ENCODE assay signal across 9 mouse cellular contexts in genomic region chr1:107589691-107590470, GRCm38 (mm10). TPM values are rescaled to one million over a fixed set of nuclear protein-coding genes. Genes with fewer than 3 reads are reported as not detected.
DNase-seq lines count a peak whose midpoint lies in the region; ATAC-seq and TF ChIP-seq lines count a peak whose summit lies in the region.
"Had no signal": no experiment of that assay in that cellular context is flagged by ENCODE, and none has a peak within 500 bp of the region (broad histone marks: within the 10 kb centered on the region; RNA-seq: fewer than 3 reads in every experiment).

TSS of gene Serpinb8 (plus strand) at chr1:107590006.

- no peak within 1 kb of the TSS for H3K4me3 ChIP-seq in kidney, embryonic 14.5 days (ENCODE audit: low read length)
- H3K4me3 ChIP-seq in cerebellum, adult 2 months (replicated peaks; ENCODE audit: insufficient read depth, low read depth, low read length) = peak within 1 kb of the TSS; percentile 16
- no peak within 1 kb of the TSS for H3K4me3 ChIP-seq in intestine, postnatal 0 days (ENCODE audit: low read depth, low read length)
- no peak within 1 kb of the TSS for H3K4me3 ChIP-seq in thymus, adult 2 months (ENCODE audit: control insufficient read depth, insufficient read depth, low read length)
- H3K4me3 ChIP-seq: limb, embryonic 12.5 days had no signal

- no peaks in the 10 kb centered on the region for H3K27me3 ChIP-seq in kidney, embryonic 14.5 days (ENCODE audit: control insufficient read depth, insufficient read depth, low read length)
- H3K27me3 ChIP-seq in cerebellum, adult 2 months (ENCODE audit: control insufficient read depth, insufficient read depth, low read length) = no peaks in the 10 kb centered on the region
- H3K27me3 ChIP-seq in intestine, postnatal 0 days (replicated peaks; ENCODE audit: control insufficient read depth, insufficient read depth, low read length) = no peaks in the 10 kb centered on the region
- H3K27me3 ChIP-seq in thymus, adult 2 months (ENCODE audit: control insufficient read depth, insufficient read depth, low read length) = no peaks in the 10 kb centered on the region
- H3K27me3 ChIP-seq: limb, embryonic 12.5 days had no signal

- peak; percentile 66 for DNase-seq in kidney, adult 11 months
- peak; percentile 96 to 98 for DNase-seq in cerebellum, adult 2 months
- peak; percentile 12 to 15 for DNase-seq in gastrocnemius, adult 8-10 months (ENCODE audit: low spot score in 2 of 2)
- DNase-seq in left cerebral cortex, postnatal 4 days = peak; percentile 77
- DNase-seq in ovary, postnatal 10 days (ENCODE audit: low spot score) = peak; percentile 7
- no peak for DNase-seq in thymus, adult 2 months

- H3K9ac ChIP-seq in kidney, embryonic 14.5 days (ENCODE audit: low read depth, low read length) = no peak within 1 kb of the TSS
- no peak within 1 kb of the TSS for H3K9ac ChIP-seq in intestine, postnatal 0 days (ENCODE audit: low read depth, low read length)
- H3K9ac ChIP-seq: limb, embryonic 12.5 days had no signal

- no peaks in the 10 kb centered on the region for H3K9me3 ChIP-seq in kidney, embryonic 14.5 days (ENCODE audit: control insufficient read depth, low read length)
- H3K9me3 ChIP-seq in intestine, postnatal 0 days (ENCODE audit: control insufficient read depth) = no peaks in the 10 kb centered on the region
- H3K9me3 ChIP-seq: limb, embryonic 12.5 days had no signal

- no peak for ATAC-seq in kidney, embryonic 14.5 days (ENCODE audit: low FRiP score, low TSS enrichment)
- ATAC-seq in intestine, postnatal 0 days = peak; percentile 51; the same call in 1 of the 2 replicates

- H3K27ac ChIP-seq in kidney, embryonic 14.5 days (ENCODE audit: low read depth, low read length) = no peak within 1 kb of the TSS
- H3K27ac ChIP-seq in cerebellum, adult 2 months (ENCODE audit: insufficient read depth, low read length) = peak within 1 kb of the TSS; percentile 95
- no peak within 1 kb of the TSS for H3K27ac ChIP-seq in intestine, postnatal 0 days (ENCODE audit: low read depth, low read length)
- H3K27ac ChIP-seq in thymus, adult 2 months (ENCODE audit: control insufficient read depth, insufficient read depth, low read length) = no peak within 1 kb of the TSS
- H3K27ac ChIP-seq: limb, embryonic 12.5 days had no signal

- H3K36me3 ChIP-seq in kidney, embryonic 14.5 days (ENCODE audit: control insufficient read depth, insufficient read depth, low read length) = no peaks in the 10 kb centered on the region
- H3K36me3 ChIP-seq in intestine, postnatal 0 days (ENCODE audit: control insufficient read depth, insufficient read depth) = no peaks in the 10 kb centered on the region
- H3K36me3 ChIP-seq in thymus, adult 2 months (ENCODE audit: control insufficient read depth, insufficient read depth, low read length) = no peaks in the 10 kb centered on the region
- H3K36me3 ChIP-seq: limb, embryonic 12.5 days had no signal

- no peak for TF ChIP-seq POLR2A in cerebellum, adult 2 months (IDR thresholded peaks at IDR 0.05; ENCODE audit: borderline replicate concordance, insufficient read depth, low read length)
- no peak for TF ChIP-seq POLR2A in thymus, adult 2 months (IDR thresholded peaks at IDR 0.05; ENCODE audit: control insufficient read depth, extremely low read depth, insufficient read depth, low read length, poor library complexity)

- WGBS in kidney, embryonic 14.5 days = 59% methylated on average over 10 of the region's 10 CpGs
- 7% methylated on average over 10 of the region's 10 CpGs for WGBS in cerebellum, adult 2 months
- 26% methylated on average over 10 of the region's 10 CpGs for WGBS in intestine, postnatal 0 days
- 47% methylated on average over 10 of the region's 10 CpGs for WGBS in thymus, adult 2 months

- no peak for TF ChIP-seq CTCF in cerebellum, adult 2 months (IDR thresholded peaks at IDR 0.05; ENCODE audit: borderline replicate concordance, insufficient read depth, low read depth, low read length)
- no peak for TF ChIP-seq CTCF in intestine, postnatal 0 days (IDR thresholded peaks at IDR 0.05; ENCODE audit: low read depth)
- TF ChIP-seq CTCF in thymus, adult 2 months (IDR thresholded peaks at IDR 0.05; ENCODE audit: borderline replicate concordance, control insufficient read depth, extremely low read depth, insufficient read depth, low read length, poor library complexity) = no peak

- no peaks in the 10 kb centered on the region for H3K4me1 ChIP-seq in kidney, embryonic 14.5 days (ENCODE audit: control insufficient read depth, insufficient read depth, low read length)
- H3K4me1 ChIP-seq in cerebellum, adult 2 months (ENCODE audit: control insufficient read depth, insufficient read depth, low read length) = peaks cover 37% of the 10 kb centered on the region
- H3K4me1 ChIP-seq in intestine, postnatal 0 days (replicated peaks; ENCODE audit: control insufficient read depth, insufficient read depth, low read length) = 0 out of 2 replicates have a peak, but pooled peaks cover 2% of the 10 kb centered on the region
- no peaks in the 10 kb centered on the region for H3K4me1 ChIP-seq in thymus, adult 2 months (replicated peaks; ENCODE audit: control insufficient read depth, insufficient read depth, low read length)
- H3K4me1 ChIP-seq: limb, embryonic 12.5 days had no signal

- intact Hi-C loops in left cerebral cortex, postnatal 4 days (cut with DNase I) = no loop called here

- H3K4me2 ChIP-seq in kidney, embryonic 14.5 days (replicated peaks; ENCODE audit: low read depth, low read length) = no peak within 1 kb of the TSS
- peak within 1 kb of the TSS; percentile 44 for H3K4me2 ChIP-seq in intestine, postnatal 0 days (replicated peaks; ENCODE audit: low read depth)
- H3K4me2 ChIP-seq: limb, embryonic 12.5 days had no signal

RNA-seq across cellular contexts. Expression of gene Serpinb8, which starts in this region (rescaled TPM):
- polyA plus RNA-seq in kidney, embryonic 14.5 days (2014; fragmentation: Nextera tagmentation; extraction: Ambion mirVana) = 0.49 and 0.57 TPM in 2 replicates
- 2.2 and 2.5 TPM in 2 replicates for polyA plus RNA-seq in cerebellum, adult 2 months (2012; rRNA removed)
- 1 to 10 TPM in 3 of 4 experiments, under 1 TPM in 1; 0.82 to 2.0 (median 1.3) TPM for total RNA-seq in gastrocnemius, adult 8-10 months (2022)
- 0.90 and 1.5 TPM in 2 replicates for polyA plus RNA-seq in intestine, postnatal 0 days (2015; fragmentation: Nextera tagmentation; extraction: Ambion mirVana)
- total RNA-seq in left cerebral cortex, postnatal 4 days (2021) = 1 to 10 TPM; 1.3 to 2.5 TPM
- polyA plus RNA-seq in thymus, adult 2 months (2012; rRNA removed) = 0.37 and 1.6 TPM in 2 replicates
